Mouse (Mus musculus) midbrain, embryonic 14.5 days (tissue): ENCODE results near the gene Ywhab. TPM values are rescaled to one million over a fixed set of nuclear protein-coding genes. Genes with fewer than 3 reads are reported as not detected.

Experiments
- ATAC-seq: fragments of 200-750 bp; cut with Nextera tagmentation; 2 replicates; pipeline ENCODE4 v1.8.0; 2017; ENCODE audit warnings: moderate number of reproducible peaks, moderate library complexity; ENCODE audit not compliant: low FRiP score, low TSS enrichment
- DNase-seq: peaks from one replicate; pipeline ENCODE4 v3.0.0-alpha.2; 2015
- H3K27ac ChIP-seq: fragments of 300-500 bp; sonication (generic); replicated peaks from 2 replicates; pipeline ENCODE4 v1.5.1; 2014; ENCODE audit warnings: mild to moderate bottlenecking, low read depth, low read length, moderate library complexity
- H3K27me3 ChIP-seq: fragments of 300-500 bp; sonication (generic); 2 replicates; pipeline ENCODE4 v1.6.1; 2014; ENCODE audit warnings: low read length, control low read depth, mixed read lengths; ENCODE audit not compliant: control insufficient read depth, insufficient read depth
- H3K36me3 ChIP-seq: fragments of 300-500 bp; sonication (generic); 2 replicates; pipeline ENCODE4 v1.6.1; 2014; ENCODE audit warnings: low read length, control low read depth; ENCODE audit not compliant: control insufficient read depth, insufficient read depth
- H3K4me1 ChIP-seq: fragments of 300-500 bp; sonication (generic); 2 replicates; pipeline ENCODE4 v1.6.1; 2014; ENCODE audit warnings: mild to moderate bottlenecking, antibody characterized with exemption, low read length, control low read depth; ENCODE audit not compliant: control insufficient read depth, insufficient read depth
- H3K4me2 ChIP-seq: fragments of 300-500 bp; sonication (generic); 2 replicates; pipeline ENCODE4 v1.6.1; 2014; ENCODE audit warnings: mild to moderate bottlenecking, low read length, moderate library complexity
- H3K4me3 ChIP-seq: fragments of 300-500 bp; sonication (generic); replicated peaks from 2 replicates; pipeline ENCODE4 v1.5.1; 2014; ENCODE audit warnings: low read depth, low read length
- H3K9ac ChIP-seq: fragments of 300-500 bp; sonication (generic); replicated peaks from 2 replicates; pipeline ENCODE4 v1.6.1; 2014; ENCODE audit warnings: mild to moderate bottlenecking, low read length, moderate library complexity
- H3K9me3 ChIP-seq: fragments of 300-500 bp; sonication (generic); 2 replicates; pipeline ENCODE4 v1.6.1; 2016; ENCODE audit warnings: low read length, control low read depth, mixed read lengths; ENCODE audit not compliant: control insufficient read depth
- WGBS: fragments of 180-500 bp; shearing (Covaris S2); extraction: QIAGEN DNeasy Blood & Tissue Kit; methylation state at CpG from one replicate; pipeline ENCODE4 v1.1.7; 2014; 5-methylcytosine and 5-hydroxymethylcytosine counted together
- polyA plus RNA-seq: library from polyadenylated mRNA; unstranded; fragments of >200 nt; fragmentation: Nextera tagmentation; extraction: Ambion mirVana; gene quantifications from 2 replicates; pipeline ENCODE4 v1.2.1, GENCODE M21; 2014

Ywhab gene
- polyA plus RNA-seq: 394 and 437 TPM in 2 replicates

- Histone ChIP-seq H3K27ac (peak within 1 kb of the TSS; percentile 91), H3K9me3 (no peaks in the 10 kb centered on the region), H3K4me3 (peak within 1 kb of the TSS; percentile 99), H3K4me2 (peak within 1 kb of the TSS; percentile 86), H3K36me3 (peaks cover 4% of the 10 kb centered on the region; the same call in 1 of the 2 replicates), H3K27me3 (no peaks in the 10 kb centered on the region), H3K4me1 (peaks cover 17% of the 10 kb centered on the region), H3K9ac (peak within 1 kb of the TSS; percentile 89)
- DNase-seq: no peak
- no peak for ATAC-seq
- 0% methylated on average over 13 of the region's 14 CpGs for WGBS
These were observed at the start of gene Ywhab for GRCm38 (mm10) chr2:163994654-163994976. Gene Ywhab (plus strand): TSS chr2:163994960.

- H3K27me3 ChIP-seq: no peaks in the 10 kb centered on the region
- H3K9ac ChIP-seq: no peak overlapping the region
- WGBS: 86% methylated on average over 15 of the region's 15 CpGs
- H3K4me2 ChIP-seq: no peak overlapping the region
- H3K27ac ChIP-seq: no peak overlapping the region
- DNase-seq: no peak
- no peaks in the 10 kb centered on the region for H3K36me3 ChIP-seq
- no peak for ATAC-seq
- no peak overlapping the region for H3K4me3 ChIP-seq
- H3K4me1 ChIP-seq: no peaks in the 10 kb centered on the region
- H3K9me3 ChIP-seq: no peaks in the 10 kb centered on the region
These were observed 48.5 kb upstream of the Ywhab start for GRCm38 (mm10) chr2:163946221-163946620.

- 73% methylated on average over 7 of the region's 7 CpGs for WGBS
- no peak overlapping the region for H3K9ac ChIP-seq
- no peaks in the 10 kb centered on the region for H3K27me3 ChIP-seq
- no peak for DNase-seq
- no peak overlapping the region for H3K4me3 ChIP-seq
- H3K27ac ChIP-seq: no peak overlapping the region
- H3K36me3 ChIP-seq: no peaks in the 10 kb centered on the region
- no peaks in the 10 kb centered on the region for H3K4me1 ChIP-seq
- no peaks in the 10 kb centered on the region for H3K9me3 ChIP-seq
- no peak for ATAC-seq
- H3K4me2 ChIP-seq: no peak overlapping the region
These were observed 46.8 kb upstream of the Ywhab start for GRCm38 (mm10) chr2:163947976-163948375.

- no peak for ATAC-seq
- H3K27ac ChIP-seq: no peak overlapping the region
- no peaks in the 10 kb centered on the region for H3K27me3 ChIP-seq
- H3K4me3 ChIP-seq: no peak overlapping the region
- peak; percentile 88 for DNase-seq
- 26% methylated on average over 4 of the region's 4 CpGs for WGBS
- H3K9me3 ChIP-seq: no peaks in the 10 kb centered on the region
- H3K4me1 ChIP-seq: no peaks in the 10 kb centered on the region
- no peak overlapping the region for H3K4me2 ChIP-seq
- H3K36me3 ChIP-seq: no peaks in the 10 kb centered on the region
- no peak overlapping the region for H3K9ac ChIP-seq
These were observed 43.0 kb upstream of the Ywhab start for GRCm38 (mm10) chr2:163951770-163952169.

- Histone ChIP-seq H3K4me3 (no peak overlapping the region), H3K27ac (no peak overlapping the region), H3K9me3 (no peaks in the 10 kb centered on the region), H3K4me2 (no peak overlapping the region), H3K4me1 (no peaks in the 10 kb centered on the region), H3K27me3 (no peaks in the 10 kb centered on the region), H3K36me3 (no peaks in the 10 kb centered on the region), H3K9ac (no peak overlapping the region)
- ATAC-seq: no peak
- WGBS: 83% methylated on average over 7 of the region's 7 CpGs
- DNase-seq: no peak
These were observed 41.0 kb upstream of the Ywhab start for GRCm38 (mm10) chr2:163953622-163954310.

GRCm38 (mm10) chr2:163964606-163965560 is 29.9 kb upstream of the Ywhab start:
- Histone ChIP-seq H3K4me3 (no peak overlapping the region), H3K4me2 (no peak overlapping the region), H3K4me1 (no peaks in the 10 kb centered on the region), H3K9ac (no peak overlapping the region), H3K36me3 (no peaks in the 10 kb centered on the region), H3K9me3 (no peaks in the 10 kb centered on the region), H3K27me3 (no peaks in the 10 kb centered on the region), H3K27ac (no peak overlapping the region)
- 66% methylated on average over 19 of the region's 19 CpGs for WGBS
- ATAC-seq (no peak), DNase-seq (peak; percentile 17)

- Histone ChIP-seq H3K4me1 (no peaks in the 10 kb centered on the region), H3K27ac (no peak overlapping the region), H3K9me3 (no peaks in the 10 kb centered on the region), H3K36me3 (no peaks in the 10 kb centered on the region), H3K4me2 (no peak overlapping the region), H3K27me3 (no peaks in the 10 kb centered on the region), H3K9ac (no peak overlapping the region), H3K4me3 (no peak overlapping the region)
- ATAC-seq (no peak), DNase-seq (no peak)
- 74% methylated on average over 7 of the region's 7 CpGs for WGBS
These were observed 29.1 kb upstream of the Ywhab start for GRCm38 (mm10) chr2:163965706-163966105.

- Histone ChIP-seq H3K4me3 (no peak overlapping the region), H3K36me3 (no peaks in the 10 kb centered on the region), H3K27ac (no peak overlapping the region), H3K4me1 (no peaks in the 10 kb centered on the region), H3K9me3 (no peaks in the 10 kb centered on the region), H3K27me3 (no peaks in the 10 kb centered on the region), H3K9ac (no peak overlapping the region), H3K4me2 (no peak overlapping the region)
- ATAC-seq (peak; percentile 50; the same call in 1 of the 2 replicates), DNase-seq (peak; percentile 91)
- WGBS: 3% methylated on average over 5 of the region's 5 CpGs
These were observed 26.2 kb upstream of the Ywhab start for GRCm38 (mm10) chr2:163968581-163968980.
